Mouse (Mus musculus) ES-Bruce4 (cell line): ENCODE data around the gene Mapre3.

ENCODE experiments used
- CTCF ChIP-seq: IDR thresholded peaks from one replicate; pipeline ENCODE4 v1.8.1; 2011; ENCODE audit warnings: low read depth, low read length
- EP300 ChIP-seq: IDR thresholded peaks from 2 replicates; pipeline ENCODE4 v1.6.1; 2011; ENCODE audit warnings: low read depth, low read length; ENCODE audit not compliant: insufficient read depth
- POLR2A ChIP-seq: IDR thresholded peaks from one replicate; pipeline ENCODE4 v1.8.1; 2011; ENCODE audit warnings: low read length; ENCODE audit not compliant: insufficient read depth

GRCm38 (mm10) chr5:30864322-30864721 is 49.9 kb downstream of the Mapre3 start:
- TF ChIP-seq CTCF: no peak
- no peak for TF ChIP-seq EP300
- no peak for TF ChIP-seq POLR2A
